Mouse (Mus musculus) heart, adult 2 months (tissue): Measurements from ENCODE around the gene Sgsm3. TPM values are rescaled to one million over a fixed set of nuclear protein-coding genes. Genes with fewer than 3 reads are reported as not detected.
A peak's percentile ranks its signal among the peaks of the same experiment; 100 is the strongest.

ENCODE experiments used
- DNase-seq, 2 experiments: peaks; one replicate each; pipeline ENCODE4 v3.0.0; 2021
- H3K27ac ChIP-seq: fragments of 200-600 bp; 2 replicates; pipeline ENCODE4 v1.8.1; 2022
- H3K27me3 ChIP-seq: fragments of 200-500 bp; 2 replicates; pipeline ENCODE4 v1.6.1; 2012; ENCODE audit warnings: mild to moderate bottlenecking, low read length, inconsistent platforms, mixed read lengths; ENCODE audit not compliant: control insufficient read depth, insufficient read depth
- H3K36me3 ChIP-seq: fragments of 200-500 bp; 2 replicates; pipeline ENCODE4 v1.6.1; 2012; ENCODE audit warnings: low read length, inconsistent platforms; ENCODE audit not compliant: control insufficient read depth, insufficient read depth
- H3K4me1 ChIP-seq: fragments of 200-500 bp; 2 replicates; pipeline ENCODE4 v1.6.1; 2011; ENCODE audit warnings: low read length; ENCODE audit not compliant: control insufficient read depth, insufficient read depth
- H3K4me3 ChIP-seq: fragments of 200-600 bp; 2 replicates; pipeline ENCODE4 v1.8.1; 2022
- H3K79me2 ChIP-seq: fragments of 200-500 bp; replicated peaks from 2 replicates; pipeline ENCODE4 v1.6.1; 2012; ENCODE audit warnings: mild to moderate bottlenecking, inconsistent platforms, low read length, moderate library complexity, mixed read lengths; ENCODE audit not compliant: control insufficient read depth, insufficient read depth
- H3K9ac ChIP-seq: fragments of 200-500 bp; 2 replicates; pipeline ENCODE4 v1.6.1; 2012; ENCODE audit warnings: low read depth, mild to moderate bottlenecking, control low read depth, inconsistent platforms, low read length, mixed read lengths
- CTCF ChIP-seq: fragments of 200-600 bp; IDR thresholded peaks from 2 replicates; pipeline ENCODE4 v1.8.1; 2022; ENCODE audit warnings: antibody characterized with exemption, mild to moderate bottlenecking, moderate library complexity
- EP300 ChIP-seq: fragments of 200-500 bp; IDR thresholded peaks from 2 replicates; pipeline ENCODE4 v1.6.1; 2011; ENCODE audit warnings: low read depth, low read length, control low read depth; ENCODE audit not compliant: insufficient read depth
- POLR2A ChIP-seq: fragments of 200-500 bp; IDR thresholded peaks from 2 replicates; pipeline ENCODE4 v1.6.1; 2011; ENCODE audit warnings: mild to moderate bottlenecking, low read depth, low read length, control low read depth; ENCODE audit not compliant: insufficient read depth
- WGBS: fragments of 180-500 bp; shearing (Covaris S2); methylation state at CpG from one replicate; pipeline ENCODE4 v1.1.7; 2018; 5-methylcytosine and 5-hydroxymethylcytosine counted together
- intact Hi-C: fragments of 180-260 bp; cut with DNase I; formaldehyde crosslinking; loops from one replicate; pipeline ENCODE4 v1.15.1; 2025
- polyA plus RNA-seq: library from polyadenylated mRNA; depleted of rRNA; stranded (reverse); fragments of >200 nt; gene quantifications from 2 replicates; pipeline ENCODE4 v1.2.3, GENCODE M21; 2012
- total RNA-seq, 2 experiments: library from RNA; stranded (reverse); gene quantifications; 2 replicates each; pipeline ENCODE4 v1.2.3; 2021

The Sgsm3 gene
- total and polyA plus RNA-seq, 3 experiments = 14.0 to 16.2 (median 14.2) TPM

GRCm38 (mm10) chr15:80934841-80935240 is 42.7 kb upstream of the Sgsm3 start:
- 82% methylated on average over 5 of the region's 5 CpGs for WGBS
- H3K36me3 ChIP-seq = no peaks in the 10 kb centered on the region

DNA sequence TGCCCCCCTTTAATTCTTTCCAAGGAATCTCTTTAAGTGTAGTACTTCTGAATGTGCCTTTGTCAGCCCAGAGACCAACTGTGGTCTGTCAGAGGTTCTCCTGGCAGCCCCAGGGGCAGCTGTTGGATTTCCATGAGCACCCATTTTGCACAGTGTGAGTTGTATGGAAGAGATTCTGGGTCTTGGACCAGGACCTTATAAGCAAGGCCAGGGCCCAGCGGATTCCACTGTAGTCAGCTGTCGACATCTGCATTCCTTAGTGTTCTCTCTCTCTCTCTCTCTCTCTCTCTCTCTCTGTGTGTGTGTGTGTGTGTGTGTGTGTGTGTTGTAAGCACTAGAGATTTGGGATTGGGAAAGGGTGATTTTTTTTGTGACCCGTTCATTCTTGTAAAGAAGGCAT is 40.9 kb upstream of the Sgsm3 start:
- intact Hi-C loops = no loop called here

More at GRCm38 (mm10) chr15:80934841-80935240, 42.7 kb upstream of the Sgsm3 start:
- intact Hi-C loops = no loop called here
- TF ChIP-seq EP300 (no peak), CTCF (no peak), POLR2A (no peak)
- Histone ChIP-seq H3K4me1 (no peaks in the 10 kb centered on the region; the same call in 1 of the 2 replicates), H3K27me3 (no peaks in the 10 kb centered on the region), H3K79me2 (no peaks in the 10 kb centered on the region), H3K4me3 (no peak overlapping the region), H3K9ac (no peak overlapping the region), H3K27ac (no peak overlapping the region)
- DNase-seq = no peak

DNA sequence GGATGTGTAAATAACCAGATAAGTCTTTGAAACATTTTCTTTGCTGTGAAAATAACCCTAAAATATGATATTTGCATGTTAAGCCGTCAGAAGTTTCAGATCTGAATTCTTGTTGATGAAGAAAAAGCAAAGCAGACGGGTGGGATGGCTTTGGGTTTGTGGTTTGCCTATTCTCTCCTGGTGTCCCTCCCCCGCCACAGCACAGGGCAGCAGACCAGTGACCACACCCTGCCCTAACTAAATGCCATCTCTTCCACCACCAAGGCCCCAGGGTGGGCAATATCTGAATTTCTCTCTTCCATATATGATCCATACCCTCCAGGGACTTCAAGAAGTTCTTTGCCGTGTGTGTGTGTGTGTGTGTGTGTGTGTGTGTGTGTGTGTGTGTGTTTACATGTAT is 39.0 kb upstream of the Sgsm3 start:
- no peaks in the 10 kb centered on the region for H3K36me3 ChIP-seq
- DNase-seq = no peak
- no peaks in the 10 kb centered on the region for H3K27me3 ChIP-seq
- no peak overlapping the region for H3K4me3 ChIP-seq
- no peaks in the 10 kb centered on the region; the same call in 1 of the 2 replicates for H3K4me1 ChIP-seq
- TF ChIP-seq EP300 = no peak
- TF ChIP-seq CTCF = no peak
- TF ChIP-seq POLR2A = no peak
- intact Hi-C loops = no loop called here
- no peaks in the 10 kb centered on the region for H3K79me2 ChIP-seq
- WGBS = 88% methylated on average over 4 of the region's 4 CpGs
- H3K9ac ChIP-seq = no peak overlapping the region
- no peak overlapping the region for H3K27ac ChIP-seq

More for the DNA sequence above, 40.9 kb upstream of the Sgsm3 start:
- H3K27me3 ChIP-seq = no peaks in the 10 kb centered on the region
- H3K27ac ChIP-seq = no peak overlapping the region
- no peak for TF ChIP-seq CTCF
- no peak for TF ChIP-seq EP300
- no peak for TF ChIP-seq POLR2A
- WGBS = 60% methylated on average over 3 of the region's 3 CpGs
- H3K36me3 ChIP-seq = no peaks in the 10 kb centered on the region
- H3K4me3 ChIP-seq = no peak overlapping the region
- no peak overlapping the region for H3K9ac ChIP-seq
- H3K79me2 ChIP-seq = no peaks in the 10 kb centered on the region
- H3K4me1 ChIP-seq = no peaks in the 10 kb centered on the region; the same call in 1 of the 2 replicates
- no peak for DNase-seq

DNA sequence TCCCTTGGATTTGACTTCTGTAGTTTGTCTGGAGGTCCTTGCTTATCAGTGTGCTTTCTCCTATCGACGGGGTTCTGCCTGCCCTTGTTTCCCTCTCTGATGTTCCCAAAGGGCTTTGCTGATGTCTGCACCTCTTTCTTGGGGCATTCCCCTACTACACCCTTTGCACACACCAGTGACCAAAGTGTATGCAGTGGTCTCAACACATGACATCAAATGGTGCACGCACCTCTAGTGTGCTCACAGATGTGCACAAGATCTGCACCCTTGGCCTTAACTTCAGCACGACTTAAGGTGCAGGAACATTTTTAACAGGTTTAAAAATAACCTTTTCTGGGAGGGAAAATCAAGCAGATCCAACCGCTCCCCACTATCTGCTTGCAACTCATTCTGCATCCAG is 38.2 kb upstream of the Sgsm3 start:
- Histone ChIP-seq H3K9ac (no peak overlapping the region), H3K4me3 (no peak overlapping the region), H3K27me3 (no peaks in the 10 kb centered on the region), H3K79me2 (no peaks in the 10 kb centered on the region), H3K27ac (no peak overlapping the region), H3K36me3 (no peaks in the 10 kb centered on the region), H3K4me1 (no peaks in the 10 kb centered on the region; the same call in 1 of the 2 replicates)
- WGBS = 66% methylated on average over 5 of the region's 5 CpGs
- DNase-seq = no peak
- intact Hi-C loops = no loop called here
- TF ChIP-seq CTCF = no peak
- no peak for TF ChIP-seq POLR2A
- TF ChIP-seq EP300 = no peak

GRCm38 (mm10) chr15:80941468-80942040 is 36.0 kb upstream of the Sgsm3 start:
- Histone ChIP-seq H3K27ac (no peak overlapping the region), H3K4me3 (no peak overlapping the region), H3K27me3 (no peaks in the 10 kb centered on the region), H3K79me2 (no peaks in the 10 kb centered on the region), H3K9ac (no peak overlapping the region), H3K36me3 (no peaks in the 10 kb centered on the region), H3K4me1 (no peaks in the 10 kb centered on the region; the same call in 1 of the 2 replicates)
- no peak for TF ChIP-seq EP300
- no peak for DNase-seq
- intact Hi-C loops = loop anchor here (10.0 kb wide), 1 partner anchor 677 kb away; the partner anchor contains the start of gene Rps19bp1
- WGBS = 93% methylated on average over 6 of the region's 6 CpGs

DNA sequence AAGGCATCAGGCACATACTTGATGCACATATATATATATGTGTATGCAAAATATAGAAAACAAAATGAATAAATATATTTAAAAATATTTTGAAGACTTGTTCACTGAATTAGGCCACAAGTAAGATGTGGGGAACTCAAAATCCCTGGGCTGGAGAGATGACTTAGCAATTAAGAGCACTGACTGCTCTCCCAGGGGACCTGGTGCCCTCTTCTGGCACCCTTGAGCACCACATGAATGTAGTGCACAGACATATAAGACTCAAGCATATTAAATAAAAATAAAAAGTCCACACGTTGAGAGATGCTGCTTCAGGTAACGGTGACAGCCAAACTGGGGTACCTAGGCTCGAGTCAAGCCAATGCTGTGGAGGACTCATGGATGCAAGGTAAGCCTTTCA is 31.7 kb upstream of the Sgsm3 start:
- peaks cover 9% of the 10 kb centered on the region for H3K79me2 ChIP-seq
- TF ChIP-seq CTCF (peak; percentile 64), EP300 (no peak)

More for the DNA sequence above, 31.7 kb upstream of the Sgsm3 start:
- no peak for DNase-seq
- intact Hi-C loops = loop anchor here (5.0 to 10.0 kb wide), 2 partner anchors 149 to 681 kb away; partner anchors contain the start of gene Rps19bp1
- H3K9ac ChIP-seq = no peak overlapping the region
- no peaks in the 10 kb centered on the region for H3K36me3 ChIP-seq
- H3K4me3 ChIP-seq = no peak overlapping the region
- peaks cover 6% of the 10 kb centered on the region for H3K4me1 ChIP-seq
- 52% methylated on average over 3 of the region's 3 CpGs for WGBS
- H3K27me3 ChIP-seq = no peaks in the 10 kb centered on the region
- no peak overlapping the region for H3K27ac ChIP-seq
